Mouse (Mus musculus) midbrain, postnatal 0 days (tissue): ENCODE data around the gene Abi2. TPM values are rescaled to one million over a fixed set of nuclear protein-coding genes. Genes with fewer than 3 reads are reported as not detected.

Experiments
- ATAC-seq: fragments of 200-750 bp; cut with Nextera tagmentation; 2 replicates; pipeline ENCODE4 v1.8.0; 2017; ENCODE audit warnings: moderate number of reproducible peaks, mild to moderate bottlenecking, moderate TSS enrichment, moderate library complexity; ENCODE audit not compliant: low FRiP score
- DNase-seq: peaks from one replicate; pipeline ENCODE4 v3.0.0-alpha.2; 2015; ENCODE audit warnings: low spot score
- H3K27ac ChIP-seq: fragments of 300-500 bp; sonication (generic); 2 replicates; pipeline ENCODE4 v1.5.1; 2014; ENCODE audit warnings: low read depth, mild to moderate bottlenecking, low read length, mixed read lengths
- H3K27me3 ChIP-seq: fragments of 300-500 bp; sonication (generic); 2 replicates; pipeline ENCODE4 v1.6.1; 2014; ENCODE audit warnings: low read length, control low read depth, mixed read lengths; ENCODE audit not compliant: insufficient read depth
- H3K36me3 ChIP-seq: fragments of 300-500 bp; sonication (generic); 2 replicates; pipeline ENCODE4 v1.6.1; 2014; ENCODE audit warnings: low read length, control low read depth, mixed read lengths; ENCODE audit not compliant: insufficient read depth
- H3K4me1 ChIP-seq: fragments of 300-500 bp; sonication (generic); 2 replicates; pipeline ENCODE4 v1.6.1; 2014; ENCODE audit warnings: mild to moderate bottlenecking, control low read depth, antibody characterized with exemption, low read length, mixed read lengths; ENCODE audit not compliant: insufficient read depth
- H3K4me2 ChIP-seq: fragments of 300-500 bp; sonication (generic); 2 replicates; pipeline ENCODE4 v1.6.1; 2014; ENCODE audit warnings: low read depth, mild to moderate bottlenecking, low read length, mixed read lengths; ENCODE audit not compliant: poor library complexity, severe bottlenecking
- H3K4me3 ChIP-seq: fragments of 300-500 bp; sonication (generic); 2 replicates; pipeline ENCODE4 v1.5.1; 2014; ENCODE audit warnings: low read depth, mild to moderate bottlenecking, low read length, moderate library complexity
- H3K9ac ChIP-seq: fragments of 300-500 bp; sonication (generic); replicated peaks from 2 replicates; pipeline ENCODE4 v1.6.1; 2014; ENCODE audit warnings: mild to moderate bottlenecking, low read length, moderate library complexity, mixed read lengths; ENCODE audit not compliant: poor library complexity, severe bottlenecking
- H3K9me3 ChIP-seq: fragments of 300-500 bp; sonication (generic); 2 replicates; pipeline ENCODE4 v1.6.1; 2016; ENCODE audit warnings: low read length, control low read depth
- CTCF ChIP-seq: IDR thresholded peaks from 2 replicates; pipeline ENCODE4 v1.5.1; 2016; ENCODE audit warnings: antibody characterized with exemption, mild to moderate bottlenecking
- WGBS: fragments of 180-500 bp; shearing (Covaris S2); extraction: QIAGEN DNeasy Blood & Tissue Kit; methylation state at CpG from one replicate; pipeline ENCODE4 v1.1.7; 2014; 5-methylcytosine and 5-hydroxymethylcytosine counted together
- polyA plus RNA-seq: library from polyadenylated mRNA; unstranded; fragments of >200 nt; fragmentation: Nextera tagmentation; extraction: Ambion mirVana; gene quantifications from 2 replicates; pipeline ENCODE4 v1.2.1, GENCODE M21; 2015
- total RNA-seq: library from RNA; depleted of rRNA; stranded (reverse); fragments of >200 nt; gene quantifications from 2 replicates; pipeline ENCODE4 v1.2.3, GENCODE M21; 2014

The Abi2 gene
- total and polyA plus RNA-seq, 2 experiments from 2014 or later: 98.2 to 269 TPM

DNA sequence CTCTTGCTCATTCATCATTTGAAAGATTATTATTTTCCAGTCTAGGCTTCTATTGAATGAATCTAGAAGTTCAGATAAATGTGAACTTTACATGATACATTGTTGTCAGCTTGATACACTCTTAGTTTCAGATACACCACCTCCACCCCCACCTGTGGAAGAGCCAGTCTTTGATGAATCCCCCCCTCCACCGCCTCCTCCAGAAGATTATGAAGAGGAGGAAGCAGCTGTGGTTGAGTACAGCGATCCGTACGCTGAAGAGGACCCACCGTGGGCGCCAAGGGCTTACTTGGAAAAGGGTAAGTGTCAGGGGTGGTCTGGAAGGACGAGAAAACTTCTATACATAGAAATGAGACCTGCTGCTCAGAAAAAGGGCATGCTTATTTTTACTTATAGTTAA is 61.1 kb downstream of the Abi2 start:
- no peak for ATAC-seq
- 93% methylated on average over 7 of the region's 7 CpGs for WGBS

GRCm38 (mm10) chr1:60481561-60481960 is 72.1 kb downstream of the Abi2 start:
- no peak overlapping the region for H3K9ac ChIP-seq
- H3K4me1 ChIP-seq: no peaks in the 10 kb centered on the region
- H3K4me3 ChIP-seq: no peak overlapping the region
- DNase-seq (no peak), ATAC-seq (no peak)
- TF ChIP-seq CTCF: no peak
- H3K4me2 ChIP-seq: no peak overlapping the region
- H3K27ac ChIP-seq: no peak overlapping the region
- peaks cover 9% of the 10 kb centered on the region; the same call in 1 of the 2 replicates for H3K36me3 ChIP-seq
- 38% methylated on average over 1 of the region's 1 CpGs for WGBS
- no peaks in the 10 kb centered on the region for H3K9me3 ChIP-seq
- no peaks in the 10 kb centered on the region for H3K27me3 ChIP-seq

More for the DNA sequence above, 61.1 kb downstream of the Abi2 start:
- TF ChIP-seq CTCF: no peak
- Histone ChIP-seq H3K9me3 (no peaks in the 10 kb centered on the region), H3K36me3 (peaks cover 15% of the 10 kb centered on the region; the same call in 1 of the 2 replicates), H3K4me1 (no peaks in the 10 kb centered on the region), H3K27ac (no peak overlapping the region), H3K4me2 (no peak overlapping the region), H3K27me3 (no peaks in the 10 kb centered on the region), H3K9ac (no peak overlapping the region), H3K4me3 (no peak overlapping the region)
- DNase-seq: no peak

- WGBS: 89% methylated on average over 1 of the region's 1 CpGs
- no peak for DNase-seq
- H3K4me2 ChIP-seq: no peak overlapping the region
- no peaks in the 10 kb centered on the region for H3K4me1 ChIP-seq
- no peak for ATAC-seq
- H3K9me3 ChIP-seq: no peaks in the 10 kb centered on the region
- no peak for TF ChIP-seq CTCF
- H3K9ac ChIP-seq: no peak overlapping the region
- no peaks in the 10 kb centered on the region for H3K27me3 ChIP-seq
- H3K4me3 ChIP-seq: no peak overlapping the region
- H3K27ac ChIP-seq: no peak overlapping the region
- H3K36me3 ChIP-seq: peaks cover 2% of the 10 kb centered on the region
Measured at GRCm38 (mm10) chr1:60482881-60483280, 73.5 kb downstream of the Abi2 start.

DNA sequence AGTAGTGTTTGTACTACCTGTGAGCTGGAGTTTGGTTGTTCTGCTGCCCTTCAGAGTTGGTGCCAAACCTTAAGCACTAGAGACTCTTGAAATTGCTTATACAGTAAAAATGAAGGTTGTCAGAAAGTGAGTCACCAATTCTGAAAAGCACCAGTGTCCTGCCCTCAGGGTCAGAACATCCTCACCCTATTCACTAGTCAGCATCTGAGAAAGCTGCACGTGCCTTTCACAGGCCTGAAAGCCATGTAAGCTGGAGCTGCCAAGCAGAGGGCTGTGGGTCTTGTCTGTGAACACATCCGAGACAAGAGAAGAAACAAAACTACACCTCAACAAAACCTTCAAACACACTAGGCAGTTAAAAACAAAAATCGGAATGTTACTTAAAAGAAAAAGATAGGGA is 76.2 kb downstream of the Abi2 start:
- ATAC-seq: no peak
- Histone ChIP-seq H3K4me3 (no peak overlapping the region), H3K27me3 (no peaks in the 10 kb centered on the region), H3K27ac (no peak overlapping the region), H3K9me3 (no peaks in the 10 kb centered on the region), H3K9ac (no peak overlapping the region), H3K36me3 (peaks cover 20% of the 10 kb centered on the region), H3K4me2 (no peak overlapping the region), H3K4me1 (no peaks in the 10 kb centered on the region)
- no peak for DNase-seq
- no peak for TF ChIP-seq CTCF
- 78% methylated on average over 3 of the region's 3 CpGs for WGBS

GRCm38 (mm10) chr1:60488635-60489034 is 79.2 kb downstream of the Abi2 start:
- no peak for DNase-seq
- no peaks in the 10 kb centered on the region for H3K9me3 ChIP-seq
- no peaks in the 10 kb centered on the region for H3K4me1 ChIP-seq
- H3K27ac ChIP-seq: no peak overlapping the region
- TF ChIP-seq CTCF: no peak
- no peak overlapping the region for H3K4me3 ChIP-seq
- 87% methylated on average over 8 of the region's 8 CpGs for WGBS
- H3K4me2 ChIP-seq: no peak overlapping the region
- no peak overlapping the region for H3K9ac ChIP-seq
- ATAC-seq: no peak
- H3K27me3 ChIP-seq: no peaks in the 10 kb centered on the region
- H3K36me3 ChIP-seq: peaks cover 42% of the 10 kb centered on the region

GRCm38 (mm10) chr1:60489660-60490059 is 80.2 kb downstream of the Abi2 start:
- H3K4me3 ChIP-seq: no peak overlapping the region
- H3K27ac ChIP-seq: no peak overlapping the region
- ATAC-seq (peak; percentile 27; the same call in 1 of the 2 replicates), DNase-seq (no peak)
- H3K36me3 ChIP-seq: peaks cover 45% of the 10 kb centered on the region
- WGBS: 88% methylated on average over 2 of the region's 2 CpGs
- H3K9me3 ChIP-seq: no peaks in the 10 kb centered on the region
- TF ChIP-seq CTCF: no peak
- no peaks in the 10 kb centered on the region for H3K4me1 ChIP-seq
- H3K4me2 ChIP-seq: no peak overlapping the region
- no peak overlapping the region for H3K9ac ChIP-seq
- H3K27me3 ChIP-seq: no peaks in the 10 kb centered on the region
